Mouse (Mus musculus): ENCODE results near the gene Ankfn1.

GRCm38 (mm10) chr11:89370373-89370772 is 407.1 kb downstream of the Ankfn1 start:
- TF ChIP-seq POLR2A (IDR thresholded peaks at IDR 0.05; ENCODE audit: borderline replicate concordance, low read depth, low read length) (no peak), CTCF (IDR thresholded peaks at IDR 0.05; ENCODE audit: low read depth, low read length) (no peak)

Data from bone marrow macrophage, adult 2 months (primary cell).